Mouse (Mus musculus) heart, postnatal 0 days (tissue): ENCODE measurements around the gene Brd3os.

ENCODE experiments used
- CTCF ChIP-seq: IDR thresholded peaks from 2 replicates; pipeline ENCODE4 v1.5.1; 2016; ENCODE audit warnings: antibody characterized with exemption, control low read depth, low read depth
- EP300 ChIP-seq: IDR thresholded peaks from 2 replicates; pipeline ENCODE4 v1.6.1; 2016; ENCODE audit warnings: antibody characterized with exemption, low read depth

- TF ChIP-seq EP300 (no peak), CTCF (no peak)
Measured at GRCm38 (mm10) chr2:27482265-27482861, 40.2 kb downstream of the Brd3os start.
